Mouse (Mus musculus) C2C12 (cell line): ENCODE results near the gene Ppp1r11.

Source experiments
- CEBPB ChIP-seq: IDR thresholded peaks from one replicate; pipeline ENCODE4 v1.6.1; 2011; ENCODE audit warnings: low read depth, mild to moderate bottlenecking, control low read depth, moderate library complexity
- CTCF ChIP-seq: IDR thresholded peaks from one replicate; pipeline ENCODE4 v1.5.1; 2011; ENCODE audit not compliant: control insufficient read depth, insufficient read depth, insufficient read length
- FOSL1 ChIP-seq: IDR thresholded peaks from one replicate; pipeline ENCODE4 v1.8.0; 2011; ENCODE audit warnings: mild to moderate bottlenecking, low read length; ENCODE audit not compliant: poor library complexity, insufficient read depth, severe bottlenecking
- MAX ChIP-seq: IDR thresholded peaks from one replicate; pipeline ENCODE4 v1.6.1; 2011; ENCODE audit warnings: mild to moderate bottlenecking, control low read depth
- MYOG ChIP-seq: IDR thresholded peaks from one replicate; pipeline ENCODE4 v1.6.1; 2011; ENCODE audit not compliant: control insufficient read depth, insufficient read length; ENCODE audit errors: extremely low read depth
- USF1 ChIP-seq: IDR thresholded peaks from one replicate; pipeline ENCODE4 v1.6.1; 2011; ENCODE audit warnings: low read depth, mild to moderate bottlenecking, control low read depth, moderate library complexity

GRCm38 (mm10) chr17:36982253-36983155, 31.0 kb upstream of the Ppp1r11 start:
- TF ChIP-seq MAX = no peak
- no peak for TF ChIP-seq CTCF
- TF ChIP-seq CEBPB = no peak
- no peak for TF ChIP-seq USF1
- no peak for TF ChIP-seq MYOG
- TF ChIP-seq FOSL1 = no peak
